Comparison of ENCODE assay signal across 8 mouse cellular contexts in the genomic region with DNA sequence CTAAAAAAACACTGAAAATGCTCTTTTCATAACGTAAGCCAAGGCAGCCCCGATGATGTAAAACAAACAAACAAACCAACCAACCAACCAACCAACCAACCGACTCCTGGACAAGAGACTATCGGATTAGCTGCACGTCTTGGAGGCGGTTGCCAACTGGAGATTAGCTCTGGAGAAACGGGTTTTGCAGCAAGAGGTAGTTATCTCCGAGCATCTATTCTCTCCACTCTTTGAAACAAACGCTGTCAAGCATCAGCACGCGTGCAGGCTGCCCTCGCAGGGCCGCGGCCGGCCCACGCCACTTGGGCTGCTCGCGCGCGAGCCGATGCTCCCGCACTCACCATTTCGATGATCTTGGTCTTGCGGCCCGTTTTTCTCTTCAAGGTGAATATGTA. TPM values are rescaled to one million over a fixed set of nuclear protein-coding genes. Genes with fewer than 3 reads are reported as not detected.
A peak's percentile ranks its signal among the peaks of the same experiment; 100 is the strongest.
DNase-seq lines count a peak whose midpoint lies in the region; ATAC-seq and TF ChIP-seq lines count a peak whose summit lies in the region.

No protein-coding gene starts in this region.

- H3K36me3 ChIP-seq in testis, adult 2 months (ENCODE audit: control insufficient read depth, insufficient read depth, low read length) = no peaks in the 10 kb centered on the region
- no peaks in the 10 kb centered on the region for H3K36me3 ChIP-seq in intestine, embryonic 15.5 days
- H3K36me3 ChIP-seq in midbrain, embryonic 14.5 days (ENCODE audit: control insufficient read depth, insufficient read depth, low read length) = no peaks in the 10 kb centered on the region

- no peaks in the 10 kb centered on the region; the same call in 1 of the 2 replicates for H3K4me1 ChIP-seq in cerebellum, adult 2 months (ENCODE audit: control insufficient read depth, insufficient read depth, low read length)
- H3K4me1 ChIP-seq in testis, adult 2 months (ENCODE audit: control insufficient read depth, insufficient read depth, low read length) = peaks cover 6% of the 10 kb centered on the region
- peaks cover 3% of the 10 kb centered on the region; the same call in 1 of the 2 replicates for H3K4me1 ChIP-seq in intestine, embryonic 15.5 days (replicated peaks)
- peaks cover 23% of the 10 kb centered on the region for H3K4me1 ChIP-seq in midbrain, embryonic 14.5 days (ENCODE audit: control insufficient read depth, insufficient read depth, low read length)

- no peak for DNase-seq in cerebellum, adult 2 months
- DNase-seq in cerebellum, postnatal 36 days = no peak
- no peak for DNase-seq in testis, postnatal 10 days (ENCODE audit: low spot score)
- no peak for DNase-seq in midbrain, embryonic 14.5 days
- no peak for DNase-seq in cerebellum, adult 9-10 months
- DNase-seq in right cerebral cortex, postnatal 10 days (ENCODE audit: low spot score in 2 of 2) = no peak

- peak overlapping the region; percentile 58 for H3K4me2 ChIP-seq in intestine, embryonic 15.5 days (replicated peaks)
- peak overlapping the region; percentile 73 for H3K4me2 ChIP-seq in midbrain, embryonic 14.5 days (ENCODE audit: low read length)

- H3K9me3 ChIP-seq in intestine, embryonic 15.5 days = no peaks in the 10 kb centered on the region
- H3K9me3 ChIP-seq in midbrain, embryonic 14.5 days (ENCODE audit: control insufficient read depth, low read length) = no peaks in the 10 kb centered on the region

- H3K27me3 ChIP-seq in cerebellum, adult 2 months (ENCODE audit: control insufficient read depth, insufficient read depth, low read length) = no peaks in the 10 kb centered on the region
- no peaks in the 10 kb centered on the region for H3K27me3 ChIP-seq in testis, adult 2 months (ENCODE audit: control insufficient read depth, insufficient read depth, low read length)
- no peaks in the 10 kb centered on the region for H3K27me3 ChIP-seq in intestine, embryonic 15.5 days (replicated peaks)
- H3K27me3 ChIP-seq in midbrain, embryonic 14.5 days (ENCODE audit: control insufficient read depth, insufficient read depth, low read length) = no peaks in the 10 kb centered on the region

- ATAC-seq in intestine, embryonic 15.5 days = peak; percentile 53
- no peak for ATAC-seq in midbrain, embryonic 14.5 days (ENCODE audit: low FRiP score, low TSS enrichment)

- H3K4me3 ChIP-seq in cerebellum, adult 2 months (replicated peaks; ENCODE audit: insufficient read depth, low read depth, low read length) = peak overlapping the region; percentile 85
- peak overlapping the region; percentile 99 for H3K4me3 ChIP-seq in testis, adult 2 months (ENCODE audit: control insufficient read depth, low read depth, low read length)
- peak overlapping the region; percentile 72 for H3K4me3 ChIP-seq in intestine, embryonic 15.5 days (replicated peaks)
- peak overlapping the region; percentile 73 for H3K4me3 ChIP-seq in midbrain, embryonic 14.5 days (replicated peaks; ENCODE audit: low read depth, low read length)

- peak overlapping the region; percentile 73 for H3K9ac ChIP-seq in intestine, embryonic 15.5 days
- H3K9ac ChIP-seq in midbrain, embryonic 14.5 days (replicated peaks; ENCODE audit: low read length) = peak overlapping the region; percentile 80

- peak overlapping the region; percentile 58 for H3K27ac ChIP-seq in cerebellum, adult 2 months (ENCODE audit: insufficient read depth, low read length)
- H3K27ac ChIP-seq in testis, adult 2 months (ENCODE audit: control insufficient read depth, insufficient read depth, low read depth, low read length) = peak overlapping the region; percentile 87
- peak overlapping the region; percentile 76; the same call in 1 of the 2 replicates for H3K27ac ChIP-seq in intestine, embryonic 15.5 days
- H3K27ac ChIP-seq in midbrain, embryonic 14.5 days (replicated peaks; ENCODE audit: low read depth, low read length) = peak overlapping the region; percentile 94

- WGBS in cerebellum, adult 2 months = 1% methylated on average over 25 of the region's 25 CpGs
- under 1% methylated on average over 25 of the region's 25 CpGs for WGBS in intestine, embryonic 15.5 days
- under 1% methylated on average over 25 of the region's 25 CpGs for WGBS in midbrain, embryonic 14.5 days

- TF ChIP-seq POLR2A in cerebellum, adult 2 months (IDR thresholded peaks at IDR 0.05; ENCODE audit: borderline replicate concordance, insufficient read depth, low read length) = no peak
- TF ChIP-seq POLR2A in testis, adult 2 months (IDR thresholded peaks at IDR 0.05; ENCODE audit: control insufficient read depth, low read depth, low read length) = no peak

- TF ChIP-seq CTCF in cerebellum, adult 2 months (IDR thresholded peaks at IDR 0.05; ENCODE audit: borderline replicate concordance, insufficient read depth, low read depth, low read length) = no peak
- no peak for TF ChIP-seq CTCF in testis, adult 2 months (IDR thresholded peaks at IDR 0.05; ENCODE audit: control insufficient read depth, insufficient read depth, insufficient replicate concordance, low read depth, low read length)

RNA-seq across cellular contexts. Expression of gene Nt5c3, which starts 0.4 kb away (rescaled TPM):
- 38.8 and 47.7 TPM in 2 replicates for polyA plus RNA-seq in cerebellum, adult 2 months (2012; rRNA removed)
- 4.8 and 7.4 TPM in 2 replicates for polyA plus RNA-seq in testis, adult 2 months (2012; rRNA removed)
- 66.9 and 73.3 TPM in 2 replicates for polyA plus RNA-seq in intestine, embryonic 15.5 days (2015; fragmentation: Nextera tagmentation; extraction: Ambion mirVana)
- polyA plus RNA-seq in midbrain, embryonic 14.5 days (2014; fragmentation: Nextera tagmentation; extraction: Ambion mirVana) = 198 and 204 TPM in 2 replicates

RNA-seq across cellular contexts. Expression of gene Vmn1r4, which starts 0.5 kb away (rescaled TPM):
- polyA plus RNA-seq in cerebellum, adult 2 months (2012; rRNA removed) = 0.33 and 0.59 TPM in 2 replicates
- polyA plus RNA-seq in testis, adult 2 months (2012; rRNA removed) = 0.75 and 0.90 TPM in 2 replicates
- 0.32 and 0.49 TPM in 2 replicates for polyA plus RNA-seq in intestine, embryonic 15.5 days (2015; fragmentation: Nextera tagmentation; extraction: Ambion mirVana)
- 0.46 and 0.93 TPM in 2 replicates for polyA plus RNA-seq in midbrain, embryonic 14.5 days (2014; fragmentation: Nextera tagmentation; extraction: Ambion mirVana)

RNA-seq across cellular contexts. Expression of gene Vmn1r5, which starts 46.7 kb away (rescaled TPM):
- polyA plus RNA-seq in cerebellum, adult 2 months (2012; rRNA removed) = not detected in 2 replicates
- 0.10 TPM in 1 of 2 replicates, not detected in the other for polyA plus RNA-seq in testis, adult 2 months (2012; rRNA removed)
- polyA plus RNA-seq in intestine, embryonic 15.5 days (2015; fragmentation: Nextera tagmentation; extraction: Ambion mirVana) = not detected in 2 replicates
- polyA plus RNA-seq in midbrain, embryonic 14.5 days (2014; fragmentation: Nextera tagmentation; extraction: Ambion mirVana) = not detected in 2 replicates
